Mouse (Mus musculus): ENCODE data around the gene Armh3. TPM values are rescaled to one million over a fixed set of nuclear protein-coding genes. Genes with fewer than 3 reads are reported as not detected.
"Not testable (repeated sequence)": the region's sequence is repeated elsewhere in the genome, so short reads cannot be mapped to it uniquely, and the experiment has no call there.

Gene Armh3
- polyA plus RNA-seq, 1 experiment from 2014 or later: 7.5 TPM

DNA sequence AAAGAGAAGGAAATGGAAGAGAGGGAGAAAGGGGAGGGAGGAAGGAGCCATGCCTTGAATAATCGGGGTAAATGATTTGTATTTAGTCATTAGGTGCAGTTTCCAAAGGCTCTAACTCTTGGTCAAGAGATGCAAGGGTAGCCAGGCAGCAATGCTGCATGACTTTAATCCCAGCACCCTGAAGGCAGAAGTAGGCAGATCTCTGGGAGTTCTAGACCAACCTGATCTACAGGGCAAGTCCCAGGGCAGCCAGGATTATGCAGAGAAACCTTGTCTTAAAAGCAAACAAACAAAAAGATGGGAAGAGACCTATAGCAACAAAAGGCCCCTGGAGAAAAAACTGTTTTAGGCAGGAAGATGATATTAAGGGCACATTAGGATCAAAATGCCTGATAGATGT is 1.1 kb upstream of the Armh3 start:
- H3K27ac ChIP-seq (replicated peaks): no peak overlapping the region
- H3K9me3 ChIP-seq (ENCODE audit: control insufficient read depth, low read length): no peaks in the 10 kb centered on the region
- ATAC-seq (ENCODE audit: low FRiP score, low TSS enrichment) (no peak), DNase-seq (ENCODE audit: low spot score) (no peak)
- WGBS: 66% methylated on average over 1 of the region's 1 CpGs
- peaks cover 9% of the 10 kb centered on the region; the same call in 1 of the 2 replicates for H3K4me1 ChIP-seq (replicated peaks; ENCODE audit: control insufficient read depth, insufficient read depth)
- no peak overlapping the region for H3K4me3 ChIP-seq (ENCODE audit: low read depth, low read length)
- H3K36me3 ChIP-seq (ENCODE audit: control insufficient read depth, insufficient read depth, low read length): no peaks in the 10 kb centered on the region
- no peak overlapping the region for H3K9ac ChIP-seq (ENCODE audit: low read length)
- H3K4me2 ChIP-seq (replicated peaks; ENCODE audit: low read depth): no peak overlapping the region
- TF ChIP-seq CTCF (IDR thresholded peaks at IDR 0.05; ENCODE audit: low read depth): no peak
- H3K27me3 ChIP-seq (ENCODE audit: control insufficient read depth, insufficient read depth, low read length): no peaks in the 10 kb centered on the region

DNA sequence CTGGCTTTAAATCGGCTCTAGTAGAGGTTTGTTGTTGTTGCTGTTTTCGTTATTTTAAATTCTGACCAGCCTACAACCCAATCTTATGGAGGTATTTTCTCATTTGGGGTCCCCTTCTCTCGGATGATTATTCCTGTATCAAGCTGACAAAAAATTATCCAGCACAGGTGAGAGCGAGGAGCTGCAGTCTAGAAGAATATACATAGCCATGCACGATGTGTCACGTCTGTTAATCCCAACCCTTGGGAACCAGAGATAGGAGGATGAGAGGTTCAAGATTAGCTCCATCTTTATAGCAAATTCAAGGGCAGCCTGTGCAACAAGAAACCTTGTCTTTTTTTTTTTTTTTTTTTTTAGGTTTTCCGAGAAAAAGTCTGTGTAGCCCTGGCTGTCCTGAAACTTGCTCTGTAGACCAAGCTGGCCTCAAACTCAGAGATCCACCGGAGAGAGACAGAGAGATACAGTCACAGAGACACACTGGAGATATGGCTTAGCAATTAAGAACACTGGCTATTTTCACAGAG is 468 bp upstream of the Armh3 start:
- Histone ChIP-seq H3K4me2 (replicated peaks; ENCODE audit: low read depth) (peak overlapping the region; percentile 75), H3K4me3 (ENCODE audit: low read depth, low read length) (peak overlapping the region; percentile 87), H3K27ac (replicated peaks) (no peak overlapping the region), H3K27me3 (ENCODE audit: control insufficient read depth, insufficient read depth, low read length) (no peaks in the 10 kb centered on the region), H3K36me3 (ENCODE audit: control insufficient read depth, insufficient read depth, low read length) (no peaks in the 10 kb centered on the region), H3K9me3 (ENCODE audit: control insufficient read depth, low read length) (no peaks in the 10 kb centered on the region), H3K4me1 (replicated peaks; ENCODE audit: control insufficient read depth, insufficient read depth) (peaks cover 4% of the 10 kb centered on the region; the same call in 1 of the 2 replicates), H3K9ac (ENCODE audit: low read length) (0 out of 2 replicates have a peak overlapping the region, but pooled peaks have one; percentile 95)
- DNase-seq (ENCODE audit: low spot score): no peak
- TF ChIP-seq EP300 (optimal IDR thresholded peaks at IDR 0.05) (no peak), CTCF (IDR thresholded peaks at IDR 0.05; ENCODE audit: low read depth) (no peak)
- peak; percentile 6; the same call in 1 of the 2 replicates for ATAC-seq (ENCODE audit: low FRiP score, low TSS enrichment)
- WGBS: 8% methylated on average over 8 of the region's 8 CpGs

DNA sequence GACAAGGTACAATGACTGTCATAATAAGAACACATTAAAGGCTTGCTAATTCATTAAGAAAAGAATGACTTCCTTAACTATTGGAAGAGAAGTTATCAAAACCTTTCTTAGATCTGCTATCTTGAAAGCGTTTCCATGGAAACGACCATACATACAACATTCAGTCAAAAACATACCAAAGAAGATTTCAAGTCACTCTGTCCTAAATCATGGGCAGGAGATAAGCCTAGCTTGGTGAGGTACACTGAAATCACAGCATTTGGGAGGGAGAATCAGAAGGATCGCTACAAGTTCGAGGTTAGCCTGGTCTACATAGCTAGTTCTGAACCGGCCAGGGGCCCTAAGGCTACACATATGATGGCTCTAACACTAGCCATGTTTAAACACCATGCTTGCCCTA is 923 bp downstream of the Armh3 start:
- 54% methylated on average over 5 of the region's 5 CpGs for WGBS
- Histone ChIP-seq H3K9ac (ENCODE audit: low read length) (peak overlapping the region; percentile 95), H3K9me3 (ENCODE audit: control insufficient read depth, low read length) (no peaks in the 10 kb centered on the region), H3K4me1 (replicated peaks; ENCODE audit: control insufficient read depth, insufficient read depth) (0 out of 2 replicates have a peak, but pooled peaks cover 4% of the 10 kb centered on the region), H3K36me3 (ENCODE audit: control insufficient read depth, insufficient read depth, low read length) (no peaks in the 10 kb centered on the region), H3K4me3 (ENCODE audit: low read depth, low read length) (peak overlapping the region; percentile 87), H3K27me3 (ENCODE audit: control insufficient read depth, insufficient read depth, low read length) (no peaks in the 10 kb centered on the region), H3K4me2 (replicated peaks; ENCODE audit: low read depth) (peak overlapping the region; percentile 75), H3K27ac (replicated peaks) (peak overlapping the region; percentile 96)
- DNase-seq (ENCODE audit: low spot score): no peak
- TF ChIP-seq EP300 (optimal IDR thresholded peaks at IDR 0.05): no peak
- TF ChIP-seq CTCF (IDR thresholded peaks at IDR 0.05; ENCODE audit: low read depth): no peak
- ATAC-seq (ENCODE audit: low FRiP score, low TSS enrichment): no peak

DNA sequence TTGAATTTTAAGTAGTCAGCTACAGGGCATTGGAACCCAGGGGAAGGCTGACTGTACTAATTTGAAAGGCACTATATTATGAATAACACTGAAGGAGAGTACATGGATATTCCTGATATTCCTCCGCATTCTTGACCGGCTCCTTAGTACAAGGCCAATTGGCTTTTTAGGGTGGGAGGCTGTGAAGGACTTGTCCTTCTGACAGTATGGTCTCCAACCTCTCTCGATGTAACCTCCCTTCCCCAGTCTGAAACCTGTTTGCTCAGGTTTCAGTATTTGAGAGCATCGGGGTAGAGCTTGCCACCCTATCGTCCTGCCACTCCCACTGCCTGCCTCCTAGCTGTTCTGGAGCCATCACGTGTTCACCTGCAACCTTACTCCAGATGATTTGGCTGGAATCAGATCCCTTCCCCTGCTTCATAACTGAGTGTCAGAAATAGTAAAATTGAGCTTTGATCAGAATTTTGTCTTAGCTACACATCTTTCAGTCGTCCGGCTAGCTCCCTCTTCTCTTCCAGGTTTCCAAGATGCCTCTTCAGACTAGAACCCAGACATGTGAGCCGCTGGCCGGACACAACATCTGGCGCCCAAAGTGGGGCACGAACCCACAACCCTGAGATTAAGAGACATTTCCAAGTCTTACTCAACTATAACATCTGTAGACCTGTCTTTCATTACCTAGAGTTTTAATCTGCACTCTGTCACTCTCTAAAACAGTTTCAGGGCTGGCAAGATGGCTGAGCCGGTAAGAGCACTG is 4.1 kb downstream of the Armh3 start:
- WGBS: 85% methylated on average over 13 of the region's 13 CpGs
- DNase-seq (ENCODE audit: low spot score): no peak
- Histone ChIP-seq H3K36me3 (ENCODE audit: control insufficient read depth, insufficient read depth, low read length) (no peaks in the 10 kb centered on the region), H3K4me3 (ENCODE audit: low read depth, low read length) (no peak overlapping the region), H3K27ac (replicated peaks) (no peak overlapping the region), H3K4me2 (replicated peaks; ENCODE audit: low read depth) (no peak overlapping the region), H3K9ac (ENCODE audit: low read length) (no peak overlapping the region), H3K27me3 (ENCODE audit: control insufficient read depth, insufficient read depth, low read length) (no peaks in the 10 kb centered on the region), H3K9me3 (ENCODE audit: control insufficient read depth, low read length) (no peaks in the 10 kb centered on the region), H3K4me1 (replicated peaks; ENCODE audit: control insufficient read depth, insufficient read depth) (0 out of 2 replicates have a peak, but pooled peaks cover 4% of the 10 kb centered on the region)
- no peak for TF ChIP-seq CTCF (IDR thresholded peaks at IDR 0.05; ENCODE audit: low read depth)
- TF ChIP-seq EP300 (optimal IDR thresholded peaks at IDR 0.05): no peak
- ATAC-seq (ENCODE audit: low FRiP score, low TSS enrichment): no peak

DNA sequence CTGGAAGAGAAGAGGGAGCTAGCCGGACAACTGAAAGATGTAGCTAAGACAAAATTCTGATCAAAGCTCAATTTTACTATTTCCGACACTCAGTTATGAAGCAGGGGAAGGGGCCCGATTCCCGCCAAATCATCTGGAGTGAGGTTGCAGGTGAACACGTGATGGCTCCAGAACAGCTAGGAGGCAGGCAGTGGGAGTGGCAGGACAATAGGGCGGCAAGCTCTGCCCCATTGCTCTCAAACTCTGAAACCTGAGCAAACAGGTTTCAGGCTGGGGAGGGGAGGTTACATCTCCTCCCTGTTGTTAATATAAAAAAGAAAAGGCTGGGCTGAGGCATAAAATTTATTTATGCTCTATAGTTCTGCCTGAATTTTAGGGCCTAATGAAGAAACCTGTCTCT is 4.8 kb downstream of the Armh3 start:
- H3K9ac ChIP-seq (ENCODE audit: low read length); H3K27ac ChIP-seq (replicated peaks); H3K36me3 ChIP-seq (ENCODE audit: control insufficient read depth, insufficient read depth, low read length); H3K27me3 ChIP-seq (ENCODE audit: control insufficient read depth, insufficient read depth, low read length); ATAC-seq (ENCODE audit: low FRiP score, low TSS enrichment); H3K4me1 ChIP-seq (replicated peaks; ENCODE audit: control insufficient read depth, insufficient read depth); H3K4me3 ChIP-seq (ENCODE audit: low read depth, low read length); H3K9me3 ChIP-seq (ENCODE audit: control insufficient read depth, low read length); H3K4me2 ChIP-seq (replicated peaks; ENCODE audit: low read depth); DNase-seq (ENCODE audit: low spot score): not testable (repeated sequence)
- 70% methylated on average over 6 of the region's 6 CpGs for WGBS

DNA sequence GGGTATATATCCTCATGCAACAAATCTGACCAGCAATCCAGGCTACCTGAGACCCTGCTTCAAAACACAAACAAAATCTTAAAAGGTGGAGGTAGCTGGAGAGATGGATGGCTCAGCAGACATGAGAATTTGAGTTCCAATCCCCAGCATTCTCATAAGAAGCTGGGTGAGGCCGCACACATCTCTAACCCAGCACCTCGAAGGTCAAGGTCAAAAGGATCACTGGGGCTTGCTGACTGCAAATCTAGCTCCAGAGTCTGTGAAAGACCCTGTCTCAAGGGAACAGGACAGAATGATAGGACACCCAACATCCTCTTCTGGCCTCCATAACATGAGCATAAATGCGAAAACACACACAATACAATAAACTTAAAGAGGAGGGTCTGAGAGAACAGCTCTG is 7.1 kb downstream of the Armh3 start:
- Histone ChIP-seq H3K4me1 (replicated peaks; ENCODE audit: control insufficient read depth, insufficient read depth) (no peaks in the 10 kb centered on the region), H3K4me3 (ENCODE audit: low read depth, low read length) (no peak overlapping the region), H3K27me3 (ENCODE audit: control insufficient read depth, insufficient read depth, low read length) (no peaks in the 10 kb centered on the region), H3K9ac (ENCODE audit: low read length) (no peak overlapping the region), H3K36me3 (ENCODE audit: control insufficient read depth, insufficient read depth, low read length) (no peaks in the 10 kb centered on the region), H3K27ac (replicated peaks) (no peak overlapping the region), H3K9me3 (ENCODE audit: control insufficient read depth, low read length) (no peaks in the 10 kb centered on the region), H3K4me2 (replicated peaks; ENCODE audit: low read depth) (no peak overlapping the region)
- 89% methylated on average over 3 of the region's 3 CpGs for WGBS
- no peak for ATAC-seq (ENCODE audit: low FRiP score, low TSS enrichment)
- no peak for TF ChIP-seq EP300 (optimal IDR thresholded peaks at IDR 0.05)
- TF ChIP-seq CTCF (IDR thresholded peaks at IDR 0.05; ENCODE audit: low read depth): no peak
- no peak for DNase-seq (ENCODE audit: low spot score)
